Mouse (Mus musculus) splenic B cell, adult 2 months (primary cell): ENCODE measurements at regions not wholly inside any gene's neighbourhood (a gene's known extent, or its start where the extent isn't known, plus 50 kb on each side); places are given as distances from the start of the nearest gene placed in this dataset.
"Not testable (repeated sequence)": the region's sequence is repeated elsewhere in the genome, so short reads cannot be mapped to it uniquely, and the experiment has no call there.

Experiments used
- DNase-seq: peaks from one replicate; pipeline ENCODE4 v3.0.0-alpha.2; 2011; ENCODE audit warnings: low read depth, low spot score
- H3K27me3 ChIP-seq: 2 replicates; pipeline ENCODE4 v1.6.1; 2012; ENCODE audit warnings: mild to moderate bottlenecking, low read length, moderate library complexity, mixed read lengths; ENCODE audit not compliant: control insufficient read depth, poor library complexity, insufficient read depth, severe bottlenecking
- H3K36me3 ChIP-seq: 2 replicates; pipeline ENCODE4 v1.6.1; 2012; ENCODE audit warnings: mild to moderate bottlenecking, low read length, moderate library complexity, mixed read lengths; ENCODE audit not compliant: control insufficient read depth, poor library complexity, insufficient read depth, severe bottlenecking

DNA sequence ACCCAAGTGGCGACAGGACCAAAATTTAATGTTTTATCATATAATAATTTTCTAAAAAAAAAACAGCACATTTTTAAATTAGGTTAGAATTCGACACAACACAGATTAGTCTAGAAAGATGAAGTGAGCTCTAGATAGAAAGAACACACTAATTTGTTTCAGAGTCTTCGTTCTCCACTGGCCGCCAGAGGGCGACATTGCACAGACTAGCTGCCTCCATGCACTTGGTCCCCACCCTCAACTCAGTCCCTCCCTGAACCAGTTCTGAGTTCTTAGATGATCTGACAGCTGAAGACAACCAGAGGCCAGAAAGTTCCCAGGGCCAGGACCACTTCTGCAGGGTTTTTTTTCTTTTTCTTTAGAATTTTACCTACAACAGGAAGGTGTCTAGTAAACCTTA is 766.3 kb downstream of the Dad1 start:
- H3K27me3 ChIP-seq, DNase-seq, H3K36me3 ChIP-seq: not testable (repeated sequence)

DNA sequence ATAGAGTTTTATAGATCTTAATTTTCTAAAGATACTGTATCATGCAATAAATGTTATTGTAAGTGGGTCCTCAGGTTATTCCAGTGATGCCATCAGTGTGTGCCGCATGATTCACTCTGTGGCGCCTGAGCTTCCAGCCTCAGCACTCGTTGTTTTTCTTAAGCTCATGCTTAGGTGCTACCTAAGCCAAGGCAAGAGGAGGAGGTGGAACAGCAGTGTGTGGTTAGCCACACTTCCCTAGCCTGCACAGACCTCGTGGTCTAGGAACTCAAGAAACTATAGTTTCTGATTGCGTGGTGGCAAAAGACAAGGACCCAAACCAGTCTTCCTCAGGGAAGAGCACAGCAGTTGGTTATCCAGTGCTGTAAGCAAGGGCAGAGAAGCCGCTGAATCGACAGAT is 779.7 kb downstream of the Dad1 start:
- H3K27me3 ChIP-seq, H3K36me3 ChIP-seq, DNase-seq: not testable (repeated sequence)

DNA sequence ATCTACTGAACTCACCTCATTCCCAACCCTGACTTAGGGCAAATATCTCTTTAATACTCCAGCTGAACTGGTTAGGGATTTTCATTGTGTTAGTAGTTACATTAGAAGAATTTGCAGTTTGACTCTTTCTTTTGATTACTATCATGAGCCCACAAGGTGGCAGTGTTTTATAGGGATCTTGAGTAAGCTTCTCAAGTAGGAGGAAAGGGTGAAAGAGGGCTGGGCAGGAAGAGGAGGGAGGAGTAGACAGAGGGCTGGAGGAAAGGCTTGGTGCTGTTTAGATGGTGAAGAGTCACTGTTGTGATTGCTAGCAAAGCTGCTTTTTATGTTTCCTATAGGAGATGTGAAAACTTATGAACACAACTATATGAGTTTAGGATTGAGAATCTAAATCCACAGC is 793.1 kb downstream of the Dad1 start:
- not testable (repeated sequence) for H3K36me3 ChIP-seq, DNase-seq, H3K27me3 ChIP-seq

DNA sequence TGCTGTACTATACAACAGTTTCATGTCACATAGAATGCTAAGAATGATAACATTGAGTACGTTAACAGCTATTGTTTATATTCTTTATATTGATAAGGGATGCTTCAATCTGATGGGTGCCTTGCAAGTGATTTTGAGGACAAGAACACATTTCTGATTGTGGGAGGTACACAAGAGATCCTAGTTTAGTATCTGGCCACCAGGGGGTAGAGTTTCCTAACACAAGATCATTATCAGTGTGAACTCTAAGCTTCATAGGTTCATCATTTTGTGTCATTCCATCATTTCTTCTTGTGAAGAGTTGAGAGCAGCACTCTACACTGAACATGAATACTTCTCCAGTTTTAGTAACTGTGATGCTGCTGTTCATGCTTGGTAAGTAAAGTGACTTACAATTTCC is 799.9 kb downstream of the Dad1 start:
- Histone ChIP-seq H3K27me3 (no peaks in the 10 kb centered on the region), H3K36me3 (no peaks in the 10 kb centered on the region)
- DNase-seq: no peak

DNA sequence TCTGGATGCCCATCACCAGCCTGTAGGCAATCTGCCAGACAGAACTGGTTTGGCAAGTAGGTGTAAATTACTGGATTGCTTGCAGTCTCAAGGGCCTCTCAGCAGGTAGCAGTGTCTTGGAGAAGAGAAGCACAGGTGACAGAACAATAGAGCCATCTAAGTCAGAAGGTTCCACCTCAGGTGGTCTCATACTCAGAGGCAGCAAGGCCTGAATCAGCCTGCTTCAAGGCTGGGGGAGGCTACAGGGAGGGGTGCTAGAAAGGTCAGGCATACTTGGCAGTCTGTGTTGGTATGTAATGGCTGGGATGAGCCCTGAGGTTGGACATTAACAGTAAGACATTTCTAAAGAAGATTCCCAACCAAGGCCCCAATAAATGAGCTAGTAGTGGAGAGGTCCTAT is 814.3 kb downstream of the Dad1 start:
- not testable (repeated sequence) for DNase-seq, H3K36me3 ChIP-seq, H3K27me3 ChIP-seq

DNA sequence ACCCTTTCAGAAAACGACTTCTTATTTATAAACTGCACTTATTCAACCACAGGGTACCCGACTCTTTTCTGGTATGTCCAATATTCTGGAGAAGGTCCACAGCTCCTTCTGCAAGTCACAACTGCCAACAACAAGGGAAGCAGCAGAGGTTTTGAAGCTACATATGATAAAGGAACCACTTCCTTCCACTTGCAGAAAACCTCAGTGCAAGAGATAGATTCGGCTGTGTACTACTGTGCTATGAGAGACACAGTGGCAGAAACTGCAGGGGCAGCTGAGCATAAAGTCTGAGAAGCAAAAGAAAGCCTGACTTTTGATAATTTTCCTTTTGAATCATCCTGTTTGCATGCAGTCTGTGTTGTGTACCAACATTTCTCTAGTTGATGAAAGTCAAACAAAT is 823.8 kb downstream of the Dad1 start:
- not testable (repeated sequence) for H3K27me3 ChIP-seq, DNase-seq, H3K36me3 ChIP-seq

DNA sequence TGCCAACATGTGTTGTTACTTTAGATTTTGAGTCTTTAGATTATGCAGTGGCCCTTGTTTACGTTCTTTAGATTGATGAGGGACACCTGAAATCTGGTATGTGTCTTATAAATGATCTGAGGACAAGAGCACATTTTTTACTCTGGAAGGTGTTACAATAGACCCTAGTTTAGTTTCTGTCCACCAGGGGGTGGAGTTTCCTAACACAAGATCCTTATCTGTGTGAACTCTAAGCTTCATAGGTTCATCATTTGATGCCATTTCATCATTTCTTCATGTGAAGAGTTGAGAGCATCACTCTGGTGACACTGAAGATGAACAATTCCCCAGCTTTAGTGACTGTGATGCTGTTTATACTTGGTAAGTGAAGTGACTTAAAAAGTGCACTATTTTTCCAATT is 825.5 kb downstream of the Dad1 start:
- H3K36me3 ChIP-seq, H3K27me3 ChIP-seq, DNase-seq: not testable (repeated sequence)

DNA sequence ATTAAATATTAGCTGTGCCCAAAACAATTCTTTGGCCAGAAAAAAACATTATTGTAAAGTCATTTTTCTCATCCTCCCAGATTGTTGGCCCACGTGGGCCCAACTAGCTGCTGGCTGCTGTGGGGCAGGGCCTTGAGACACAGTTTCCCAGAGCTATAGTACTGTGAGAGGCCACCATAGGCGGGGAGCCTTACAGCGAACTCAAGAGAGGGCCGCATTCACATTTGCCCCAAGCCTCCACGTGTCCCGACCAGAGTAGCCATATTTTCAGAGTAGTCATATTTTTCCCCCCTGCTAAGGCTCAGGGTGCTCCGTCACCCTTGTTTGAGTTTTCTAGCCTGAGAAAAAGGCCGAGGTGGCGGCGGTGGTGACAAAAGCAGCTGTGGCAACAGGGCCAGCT is 826.3 kb downstream of the Dad1 start:
- not testable (repeated sequence) for H3K27me3 ChIP-seq, DNase-seq, H3K36me3 ChIP-seq

DNA sequence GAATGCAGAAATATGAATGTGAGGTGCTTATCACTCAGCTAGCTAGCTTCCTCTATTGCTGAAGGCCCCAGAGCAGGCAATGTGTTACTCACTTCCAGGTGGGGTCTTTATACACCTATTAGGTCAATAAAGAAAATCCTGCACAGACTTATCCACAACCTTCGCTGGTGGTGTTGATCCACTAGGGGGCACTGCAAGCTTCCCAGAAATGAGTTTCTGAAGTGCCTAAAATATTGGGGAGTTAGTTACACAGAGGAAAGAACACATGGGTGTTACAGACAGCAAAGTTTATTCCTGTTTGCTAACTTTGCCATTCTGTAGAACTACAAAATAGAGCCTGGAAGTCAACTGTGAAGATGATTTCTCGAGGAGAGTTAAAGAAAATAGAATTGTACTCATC is 836.9 kb downstream of the Dad1 start:
- not testable (repeated sequence) for H3K36me3 ChIP-seq, H3K27me3 ChIP-seq, DNase-seq

DNA sequence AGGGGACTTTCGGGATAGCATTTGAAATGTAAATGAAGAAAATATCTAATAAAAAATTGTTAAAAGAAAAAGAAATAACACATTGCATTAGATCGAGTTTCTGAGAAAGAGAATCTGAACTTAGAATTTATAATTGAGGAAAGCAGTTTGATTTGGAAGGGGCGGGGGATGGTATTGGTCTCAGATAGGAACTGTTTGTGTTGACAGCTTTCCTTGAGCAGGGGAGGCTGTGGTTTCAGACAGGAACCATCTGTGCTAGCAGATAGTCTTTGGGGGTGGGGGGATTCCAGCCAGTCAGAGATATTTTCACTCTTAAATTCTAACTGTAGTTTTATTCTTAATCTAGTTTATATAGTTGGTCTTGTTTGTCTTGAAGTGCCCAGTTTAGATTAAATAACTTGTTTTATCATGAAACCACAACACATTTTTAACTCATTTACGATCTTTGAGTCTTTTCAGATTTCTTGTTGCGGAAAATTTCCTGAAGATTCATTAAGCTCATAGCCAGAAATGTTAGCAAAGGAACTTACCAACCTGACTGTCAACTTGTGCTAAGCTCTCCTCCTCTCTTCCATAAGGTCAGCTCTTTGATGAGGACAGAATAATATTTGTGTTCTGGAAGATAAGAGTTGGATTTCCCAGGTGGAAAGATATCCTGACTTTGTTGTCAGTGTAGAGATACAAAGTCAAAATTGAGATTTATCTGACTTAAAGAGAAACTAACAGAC is 846.2 kb downstream of the Dad1 start:
- DNase-seq, H3K27me3 ChIP-seq, H3K36me3 ChIP-seq: not testable (repeated sequence)

DNA sequence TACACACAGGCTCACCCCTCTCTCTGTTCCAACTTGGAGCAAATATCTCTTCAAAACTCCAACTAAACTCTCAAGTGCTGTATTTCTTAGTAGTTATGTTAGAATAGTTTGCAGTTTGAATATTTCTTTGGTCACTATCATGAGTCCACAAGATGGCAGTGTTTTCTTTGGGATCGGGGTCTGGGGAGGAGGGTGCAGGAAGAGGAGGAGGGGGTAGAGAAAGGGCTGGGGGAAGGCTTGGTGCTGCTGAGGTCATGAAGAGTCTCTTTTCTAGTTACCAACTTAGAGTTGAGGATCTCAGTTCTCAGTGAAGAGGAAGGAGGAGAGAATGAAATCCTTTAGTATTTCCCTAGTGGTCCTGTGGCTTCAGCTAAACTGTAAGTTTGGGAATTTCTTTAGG is 863.6 kb downstream of the Dad1 start:
- DNase-seq, H3K36me3 ChIP-seq, H3K27me3 ChIP-seq: not testable (repeated sequence)

DNA sequence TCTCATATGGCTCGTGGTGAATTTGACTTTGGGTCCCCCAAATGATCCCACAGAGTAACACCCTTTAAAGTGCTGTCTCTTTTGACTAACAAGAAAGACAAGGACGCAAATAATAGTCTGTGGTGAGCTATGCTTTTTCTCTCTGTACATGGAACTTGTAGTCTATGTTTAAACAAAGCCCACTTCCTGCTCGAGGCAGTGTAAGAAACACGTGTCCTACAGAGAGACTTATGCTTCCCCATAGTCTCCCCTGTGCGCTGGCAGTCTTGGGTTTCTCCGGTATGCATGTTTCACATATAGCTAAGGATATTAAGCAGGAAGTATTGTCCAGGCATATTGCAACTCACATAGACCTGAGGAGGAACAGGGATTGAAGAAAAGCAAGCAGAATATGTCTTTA is 879.0 kb upstream of the Olfr1507 start:
- H3K36me3 ChIP-seq, H3K27me3 ChIP-seq, DNase-seq: not testable (repeated sequence)

DNA sequence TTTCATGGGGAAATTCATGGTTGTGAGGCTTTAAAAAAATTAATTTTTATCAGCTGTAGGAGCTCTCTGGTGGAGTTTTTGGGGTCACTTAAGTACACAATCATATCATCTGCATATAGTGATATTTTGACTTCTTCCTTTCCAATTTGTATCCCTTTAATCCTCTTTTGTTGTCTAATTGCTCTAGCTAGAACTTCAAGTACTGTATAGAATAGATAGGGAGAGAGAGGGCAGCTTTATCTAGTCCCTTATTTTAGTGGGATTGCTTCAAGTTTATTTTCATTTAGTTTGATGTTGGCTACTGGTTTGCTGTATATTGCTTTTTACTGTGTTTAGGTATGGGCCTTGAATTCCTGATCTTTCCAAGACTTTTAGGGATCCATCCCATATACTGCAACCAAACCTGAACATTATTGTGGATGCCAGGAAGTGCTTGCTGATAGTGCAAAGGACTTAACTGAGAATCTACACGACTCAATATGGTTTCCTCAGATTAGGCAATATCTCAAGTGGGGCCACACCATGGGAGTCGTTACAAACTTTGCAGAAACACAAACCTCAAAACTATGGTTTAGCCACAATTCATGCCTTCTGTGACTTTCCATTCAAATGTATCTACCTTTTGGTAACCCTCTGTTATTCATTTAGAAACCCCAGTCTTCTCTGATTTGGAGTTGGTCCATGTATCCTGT is 878.4 kb upstream of the Olfr1507 start:
- not testable (repeated sequence) for H3K27me3 ChIP-seq, DNase-seq, H3K36me3 ChIP-seq

DNA sequence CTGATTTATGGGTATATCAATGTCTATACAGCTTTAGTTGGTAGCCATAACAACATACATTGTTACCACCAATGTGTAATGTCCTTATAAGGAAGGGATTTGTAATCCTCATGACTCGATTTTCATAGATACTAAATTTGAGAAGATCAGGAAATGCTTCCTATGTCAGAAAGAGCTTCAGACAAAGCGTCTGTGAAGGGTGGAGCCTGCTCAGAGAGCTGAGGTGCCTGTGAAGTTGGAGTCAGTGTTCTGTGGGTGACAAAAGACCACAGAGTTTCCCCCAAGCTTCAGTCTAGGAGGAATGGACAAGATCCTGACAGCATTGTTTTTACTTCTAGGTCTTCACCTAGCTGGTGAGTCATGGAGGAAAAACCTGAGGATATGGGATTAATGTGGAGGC is 874.2 kb upstream of the Olfr1507 start:
- no peaks in the 10 kb centered on the region for H3K27me3 ChIP-seq
- DNase-seq: no peak
- no peaks in the 10 kb centered on the region for H3K36me3 ChIP-seq

DNA sequence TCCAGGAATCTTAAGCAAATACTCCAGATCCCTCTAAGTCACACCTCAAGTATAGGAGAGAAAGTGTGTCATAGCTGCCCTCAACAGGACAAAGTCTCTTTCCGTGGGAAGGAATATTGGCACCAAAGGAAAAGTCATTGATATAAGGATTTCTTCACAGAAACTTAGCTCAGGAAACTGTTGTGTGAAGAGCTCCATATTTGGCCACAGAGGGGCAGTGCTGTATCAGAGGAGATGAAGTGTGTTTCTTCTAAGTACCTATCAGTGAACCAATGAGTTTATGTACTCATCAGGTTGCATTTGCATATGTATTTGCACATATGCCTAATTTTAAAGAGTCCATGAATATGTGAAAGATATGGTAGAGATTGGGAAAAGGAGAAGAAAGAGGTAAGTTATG is 871.9 kb upstream of the Olfr1507 start:
- not testable (repeated sequence) for H3K27me3 ChIP-seq, DNase-seq, H3K36me3 ChIP-seq

DNA sequence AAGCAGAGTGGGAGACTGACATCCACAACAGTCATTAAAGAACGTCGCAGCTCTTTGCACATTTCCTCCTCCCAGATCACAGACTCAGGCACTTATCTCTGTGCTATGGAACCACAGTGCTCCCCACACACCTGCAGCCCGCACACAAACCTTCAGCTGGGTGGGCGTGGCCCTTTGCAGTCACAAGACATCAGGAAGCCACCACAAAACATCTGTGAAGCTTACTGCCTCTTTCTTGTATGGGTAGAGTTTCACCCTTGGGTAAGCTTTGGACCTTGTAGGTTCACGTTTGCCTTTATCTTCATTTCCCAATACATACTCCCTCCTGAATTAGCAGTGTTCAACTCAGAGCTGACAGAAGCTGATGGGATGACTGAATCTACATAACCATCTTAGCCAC is 868.4 kb upstream of the Olfr1507 start:
- H3K36me3 ChIP-seq, H3K27me3 ChIP-seq: not testable (repeated sequence)
- DNase-seq: peak; percentile 1
